Mouse (Mus musculus) CH12.LX (cell line): Measurements from ENCODE around the gene Brwd3. TPM values are rescaled to one million over a fixed set of nuclear protein-coding genes. Genes with fewer than 3 reads are reported as not detected.

ENCODE experiments used
- DNase-seq: peaks from one replicate; pipeline ENCODE4 v3.0.0-alpha.2; 2013; ENCODE audit errors: extremely low read depth
- H3K27ac ChIP-seq: 2 replicates; pipeline ENCODE4 v1.5.1; 2012; ENCODE audit warnings: low read depth, mild to moderate bottlenecking, control low read depth, moderate library complexity; ENCODE audit not compliant: insufficient read depth
- H3K27me3 ChIP-seq: replicated peaks from 2 replicates; pipeline ENCODE3; 2012; ENCODE audit warnings: inconsistent platforms
- H3K36me3 ChIP-seq, 2 experiments: replicated peaks in 1 of 2; 2 replicates each; pipeline versions ENCODE3 to v1.6.1; 2012; ENCODE audit warnings: inconsistent platforms in 1 of 2, low read length in 1 of 2, mild to moderate bottlenecking in 1 of 2, mixed read lengths in 1 of 2, moderate library complexity in 1 of 2; ENCODE audit not compliant: control insufficient read depth in 1 of 2, insufficient read depth in 1 of 2
- H3K4me1 ChIP-seq, 2 experiments: 2 replicates each; pipeline ENCODE4 v1.6.1; 2012; ENCODE audit warnings: inconsistent platforms in 1 of 2, moderate library complexity in 1 of 2; ENCODE audit not compliant: insufficient read depth in 2 of 2, control insufficient read depth in 1 of 2
- H3K4me2 ChIP-seq: 2 replicates; pipeline ENCODE4 v1.6.1; 2012; ENCODE audit warnings: low read depth, mild to moderate bottlenecking, control low read depth; ENCODE audit not compliant: poor library complexity, insufficient read depth, severe bottlenecking
- H3K4me3 ChIP-seq, 3 experiments: fragments of 150-350 bp in 1 of 3; sonication (generic) in 1 of 3; replicated peaks in 1 of 3; 2 replicates each; pipeline versions ENCODE3 to v1.5.1; 2011 to 2012; ENCODE audit warnings: low read depth in 2 of 3, low read length in 2 of 3, mild to moderate bottlenecking in 2 of 3, moderate library complexity in 2 of 3, control low read depth in 1 of 3, improper control_type of control experiment in 1 of 3, inconsistent platforms in 1 of 3, mixed read lengths in 1 of 3; ENCODE audit not compliant: poor library complexity in 1 of 3
- H3K79me2 ChIP-seq: replicated peaks from 2 replicates; pipeline ENCODE4 v1.6.1; 2012; ENCODE audit warnings: mild to moderate bottlenecking, moderate library complexity; ENCODE audit not compliant: control insufficient read depth, poor library complexity, insufficient read depth, severe bottlenecking; ENCODE audit errors: extremely low read depth
- H3K9ac ChIP-seq: 2 replicates; pipeline ENCODE4 v1.6.1; 2012; ENCODE audit warnings: low read depth, mild to moderate bottlenecking, control low read depth, moderate library complexity; ENCODE audit not compliant: insufficient read depth
- H3K9me3 ChIP-seq: replicated peaks from 2 replicates; pipeline ENCODE3; 2012; ENCODE audit warnings: low read length, inconsistent platforms, mixed read lengths
- BHLHE40 ChIP-seq: IDR thresholded peaks from 2 replicates; pipeline ENCODE4 v1.6.1; 2011; ENCODE audit warnings: mild to moderate bottlenecking, low read depth, low read length, improper control_type of control experiment
- E2F4 ChIP-seq: IDR thresholded peaks from 2 replicates; pipeline ENCODE4 v1.6.1; 2011; ENCODE audit warnings: low read depth, low read length, improper control_type of control experiment; ENCODE audit not compliant: insufficient replicate concordance
- ELF1 ChIP-seq: IDR thresholded peaks from 2 replicates; pipeline ENCODE4 v1.6.1; 2014; ENCODE audit warnings: low read depth, mild to moderate bottlenecking, inconsistent platforms, low read length, improper control_type of control experiment
- EP300 ChIP-seq: IDR thresholded peaks from 2 replicates; pipeline ENCODE4 v1.6.1; 2011; ENCODE audit warnings: low read length, improper control_type of control experiment
- HCFC1 ChIP-seq: IDR thresholded peaks from 2 replicates; pipeline ENCODE4 v1.6.1; 2012; ENCODE audit warnings: low read depth, mild to moderate bottlenecking, inconsistent platforms, low read length, improper control_type of control experiment
- IRF4 ChIP-seq: IDR thresholded peaks from 2 replicates; pipeline ENCODE4 v1.6.1; 2014; ENCODE audit warnings: low read depth, mild to moderate bottlenecking, inconsistent platforms, low read length, improper control_type of control experiment
- JUN ChIP-seq: IDR thresholded peaks from 2 replicates; pipeline ENCODE4 v1.6.1; 2011; ENCODE audit warnings: low read depth, mild to moderate bottlenecking, low read length, improper control_type of control experiment, moderate library complexity; ENCODE audit not compliant: insufficient read depth
- JUND ChIP-seq: conservative IDR thresholded peaks from 2 replicates; pipeline ENCODE4 v1.6.1; 2011; ENCODE audit warnings: low read depth, low read length, improper control_type of control experiment
- KAT2A ChIP-seq: IDR thresholded peaks from 2 replicates; pipeline ENCODE4 v1.6.1; 2012; ENCODE audit warnings: low read length, improper control_type of control experiment, inconsistent platforms; ENCODE audit not compliant: insufficient replicate concordance
- MAFK ChIP-seq: IDR thresholded peaks from 2 replicates; pipeline ENCODE4 v1.6.1; 2011; ENCODE audit warnings: low read length, improper control_type of control experiment; ENCODE audit not compliant: insufficient replicate concordance
- MEF2A ChIP-seq: IDR thresholded peaks from 2 replicates; pipeline ENCODE4 v1.6.1; 2014; ENCODE audit warnings: low read depth, mild to moderate bottlenecking, inconsistent platforms, low read length, improper control_type of control experiment, borderline replicate concordance
- NELFE ChIP-seq: IDR thresholded peaks from 2 replicates; pipeline ENCODE4 v1.6.1; 2011; ENCODE audit warnings: low read depth, low read length, improper control_type of control experiment
- PAX5 ChIP-seq: IDR thresholded peaks from 2 replicates; pipeline ENCODE4 v1.6.1; 2012; ENCODE audit warnings: low read length, inconsistent platforms, mixed read lengths
- POLR2A ChIP-seq: IDR thresholded peaks from 2 replicates; pipeline ENCODE4 v1.6.1; 2011; ENCODE audit warnings: low read depth, mild to moderate bottlenecking, improper control_type of control experiment, low read length
- RAD21 ChIP-seq: IDR thresholded peaks from 2 replicates; pipeline ENCODE4 v1.6.1; 2011; ENCODE audit warnings: low read depth, mild to moderate bottlenecking, low read length, improper control_type of control experiment, moderate library complexity
- RCOR1 ChIP-seq: conservative IDR thresholded peaks from 2 replicates; pipeline ENCODE4 v1.6.1; 2012; ENCODE audit warnings: low read depth, mild to moderate bottlenecking, inconsistent platforms, low read length, improper control_type of control experiment
- SIN3A ChIP-seq: IDR thresholded peaks from 2 replicates; pipeline ENCODE4 v1.6.1; 2012; ENCODE audit warnings: low read length, improper control_type of control experiment, inconsistent platforms
- TBP ChIP-seq: conservative IDR thresholded peaks from 2 replicates; pipeline ENCODE4 v1.6.1; 2011; ENCODE audit warnings: low read depth, low read length, improper control_type of control experiment
- ZC3H11A ChIP-seq: IDR thresholded peaks from 2 replicates; pipeline ENCODE4 v1.6.1; 2012; ENCODE audit warnings: low read depth, mild to moderate bottlenecking, inconsistent platforms, low read length, improper control_type of control experiment
- ZNF384 ChIP-seq: IDR thresholded peaks from 2 replicates; pipeline ENCODE4 v1.6.1; 2012; ENCODE audit warnings: low read depth, low read length, improper control_type of control experiment, inconsistent platforms
- dilution Hi-C: fragments of 300-500 bp; cut with MboI; formaldehyde crosslinking; loops from 2 replicates; pipeline ENCODE4 v1.14.3; 2020; ENCODE audit warnings: low sequenced_read_pairs; ENCODE audit not compliant: extremely low pct_unique_long_range_greater_than_20kb, extremely low pct_ligation_motif_present
- in situ Hi-C: fragments of 300-500 bp; cut with MboI; formaldehyde crosslinking; loops from 3 replicates; pipeline ENCODE4 v1.14.3; 2019; ENCODE audit warnings: low sequenced_read_pairs, low pct_ligation_motif_present, low pct_unique_long_range_greater_than_20kb, mixed read lengths
- polyA plus RNA-seq: library from polyadenylated mRNA; unstranded; fragments of >175 nt; gene quantifications from 2 replicates; pipeline ENCODE4 v1.2.1, GENCODE M21; 2012; ENCODE audit warnings: low read depth; ENCODE audit not compliant: insufficient read length
- total RNA-seq, 2 experiments: library from RNA; depleted of rRNA; stranded (reverse); fragments of 300-350 nt in 1 of 2; fragments of >200 nt in 1 of 2; gene quantifications; 2 replicates each; pipeline ENCODE4 v1.2.3; 2012 to 2014

Gene Brwd3
- total and polyA plus RNA-seq, 3 experiments = 3.0 to 5.4 (median 3.3) TPM

DNA sequence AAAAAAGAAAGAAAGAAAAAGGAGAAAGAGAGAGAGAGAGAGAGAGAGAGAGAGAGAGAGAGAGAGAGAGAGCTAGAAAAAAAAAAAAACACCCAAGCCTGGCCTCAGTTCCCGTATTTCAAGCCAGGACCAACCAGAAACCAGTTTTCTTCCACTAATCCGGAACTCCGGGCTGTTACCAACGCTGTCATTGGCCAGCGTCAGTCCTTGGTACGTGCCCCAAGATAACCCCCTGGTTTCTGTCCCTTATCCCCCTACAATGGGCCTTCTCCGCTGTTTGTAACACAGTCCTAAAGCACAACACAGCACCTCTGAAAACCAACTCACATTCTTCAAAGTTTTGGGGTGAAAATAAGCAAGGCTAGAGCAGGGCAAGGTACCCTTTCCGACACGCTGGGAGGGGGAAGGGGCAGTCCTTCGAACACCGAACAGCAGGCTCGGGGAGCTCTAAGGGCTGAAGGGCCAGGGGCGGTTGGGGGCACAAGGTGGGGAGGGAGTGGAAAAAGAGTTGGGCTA lies 1.4 kb downstream of the Brwd3 start:
- TF ChIP-seq BHLHE40 = 0 out of 2 replicates have a peak, but pooled peaks have one; percentile 5
- peak; percentile 31; the same call in 1 of the 2 replicates for TF ChIP-seq SIN3A
- peak; percentile 98 for TF ChIP-seq ZNF384
- no peak for TF ChIP-seq KAT2A
- TF ChIP-seq POLR2A = peak; percentile 60
- TF ChIP-seq MAFK = no peak
- peak; percentile 86 for TF ChIP-seq ELF1
- no peak for TF ChIP-seq ZC3H11A
- peak; percentile 55; the same call in 1 of the 2 replicates for TF ChIP-seq NELFE
- TF ChIP-seq HCFC1 = peak; percentile 57
- TF ChIP-seq JUND = peak; percentile 58
- no peak for TF ChIP-seq EP300
- peak; percentile 78 for TF ChIP-seq TBP
- no peak for TF ChIP-seq RAD21
- no peak for TF ChIP-seq PAX5
- 0 out of 2 replicates have a peak, but pooled peaks have one; percentile 18 for TF ChIP-seq IRF4
- TF ChIP-seq E2F4 = no peak
- dilution Hi-C loops = no loop called here
- Histone ChIP-seq H3K4me1 (no peaks in the 10 kb centered on the region), H3K27ac (peak overlapping the region; percentile 87), H3K9ac (peak overlapping the region; percentile 76), H3K27me3 (no peaks in the 10 kb centered on the region), H3K9me3 (no peaks in the 10 kb centered on the region), H3K79me2 (peaks cover 4% of the 10 kb centered on the region), H3K4me2 (peak overlapping the region; percentile 61; the same call in 1 of the 2 replicates), H3K4me3 (peak overlapping the region; percentile 63 to 95 (median 70)), H3K36me3 (peaks cover 0 to 4% of the 10 kb centered on the region in 2 experiments)
- peak; percentile 80 for DNase-seq
- in situ Hi-C loops = no loop called here

DNA sequence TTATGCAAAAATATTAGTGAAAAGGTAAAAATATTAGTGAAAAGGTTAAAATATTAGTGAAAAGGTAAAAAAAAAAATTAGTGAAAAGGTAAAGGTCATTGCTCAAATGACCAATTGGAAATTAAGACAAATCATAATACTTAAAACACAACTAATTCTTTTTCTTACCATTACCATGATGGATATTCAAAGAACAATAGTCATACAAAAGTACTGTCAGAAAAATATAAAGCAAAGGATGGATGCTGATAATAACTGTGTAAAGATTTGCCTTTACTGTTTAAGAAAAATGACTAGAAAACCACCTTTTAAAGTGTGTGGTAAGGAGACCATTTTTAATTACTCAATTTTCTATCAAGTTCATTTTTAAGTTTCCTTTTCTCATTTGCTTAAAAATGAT lies 2.9 kb downstream of the Brwd3 start:
- TF ChIP-seq KAT2A (no peak), RCOR1 (no peak), JUN (no peak), TBP (peak; percentile 75; the same call in 1 of the 2 replicates), MEF2A (no peak), ZC3H11A (no peak)

More for the DNA sequence above, 2.9 kb downstream of the Brwd3 start:
- no peaks in the 10 kb centered on the region for H3K9me3 ChIP-seq
- in situ Hi-C loops = no loop called here
- dilution Hi-C loops = no loop called here
- H3K4me1 ChIP-seq = no peaks in the 10 kb centered on the region
- peaks cover 4% of the 10 kb centered on the region for H3K79me2 ChIP-seq
- no peak overlapping the region for H3K4me2 ChIP-seq
- H3K27ac ChIP-seq = no peak overlapping the region
- no peak overlapping the region for H3K4me3 ChIP-seq
- H3K36me3 ChIP-seq = peaks cover 0 to 6% of the 10 kb centered on the region in 2 experiments
- H3K9ac ChIP-seq = no peak overlapping the region
- no peaks in the 10 kb centered on the region for H3K27me3 ChIP-seq
- DNase-seq = no peak
